Mouse (Mus musculus): ENCODE measurements around the gene Cpxm2. TPM values are rescaled to one million over a fixed set of nuclear protein-coding genes. Genes with fewer than 3 reads are reported as not detected.

Gene Cpxm2
- polyA plus RNA-seq, 1 experiment from 2014 or later, result 0.79 TPM

DNA sequence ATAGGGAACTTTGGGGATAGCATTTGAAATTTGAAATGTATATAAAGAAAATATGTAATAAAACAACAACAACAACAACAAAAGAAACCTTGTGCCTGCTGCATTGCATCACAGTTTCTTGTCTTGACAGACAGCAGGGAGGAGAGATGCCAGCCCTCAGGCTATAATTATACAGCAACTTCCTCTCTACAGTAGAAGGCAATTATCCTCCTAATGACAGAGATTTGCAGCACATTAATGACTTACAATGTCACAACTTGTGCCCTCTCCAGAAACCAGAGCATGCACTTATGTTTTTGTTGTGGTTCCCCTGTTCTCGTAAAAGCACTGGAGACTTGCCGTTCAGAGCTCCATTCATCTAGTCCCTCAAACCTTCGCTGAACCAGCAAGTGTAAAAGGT, 44.2 kb downstream of the Cpxm2 start:
- 76% methylated on average over 3 of the region's 3 CpGs for WGBS
- Histone ChIP-seq H3K9ac (replicated peaks; ENCODE audit: low read depth, low read length) (no peak overlapping the region), H3K4me2 (ENCODE audit: low read depth, low read length) (no peak overlapping the region), H3K27me3 (ENCODE audit: control insufficient read depth, insufficient read depth, low read length) (no peaks in the 10 kb centered on the region), H3K9me3 (ENCODE audit: control insufficient read depth, low read length) (no peaks in the 10 kb centered on the region), H3K4me3 (ENCODE audit: low read depth, low read length) (no peak overlapping the region), H3K36me3 (ENCODE audit: control insufficient read depth, insufficient read depth, low read length) (no peaks in the 10 kb centered on the region), H3K4me1 (ENCODE audit: control insufficient read depth, insufficient read depth, low read length) (no peaks in the 10 kb centered on the region; the same call in 1 of the 2 replicates), H3K27ac (ENCODE audit: low read depth, low read length) (no peak overlapping the region)
- ATAC-seq (ENCODE audit: low read depth), result no peak

DNA sequence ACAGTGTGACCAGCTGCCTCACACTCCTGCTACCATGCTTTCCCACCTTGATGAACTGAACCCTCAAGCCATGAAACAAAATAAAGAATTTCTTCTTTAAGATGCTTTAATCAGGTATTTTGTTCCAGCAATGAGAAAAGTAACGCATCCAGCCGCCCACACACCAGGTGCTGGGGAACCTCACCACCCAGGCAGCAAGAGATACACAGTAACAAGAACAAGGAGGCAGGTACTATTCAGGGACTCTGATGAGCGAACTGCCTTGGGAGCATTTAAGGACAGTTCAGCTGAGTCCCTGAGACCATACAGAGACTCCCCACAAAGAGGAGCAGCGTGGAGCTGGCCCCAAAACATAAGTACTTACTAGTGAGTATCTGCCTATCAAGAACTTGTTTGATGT, 47.6 kb downstream of the Cpxm2 start:
- ATAC-seq (ENCODE audit: low read depth), result no peak
- no peak overlapping the region for H3K9ac ChIP-seq (replicated peaks; ENCODE audit: low read depth, low read length)
- 87% methylated on average over 4 of the region's 4 CpGs for WGBS
- H3K4me3 ChIP-seq (ENCODE audit: low read depth, low read length), result no peak overlapping the region
- H3K4me1 ChIP-seq (ENCODE audit: control insufficient read depth, insufficient read depth, low read length), result no peaks in the 10 kb centered on the region; the same call in 1 of the 2 replicates
- no peak overlapping the region for H3K4me2 ChIP-seq (ENCODE audit: low read depth, low read length)
- H3K27ac ChIP-seq (ENCODE audit: low read depth, low read length), result no peak overlapping the region
- no peaks in the 10 kb centered on the region for H3K36me3 ChIP-seq (ENCODE audit: control insufficient read depth, insufficient read depth, low read length)
- H3K27me3 ChIP-seq (ENCODE audit: control insufficient read depth, insufficient read depth, low read length), result no peaks in the 10 kb centered on the region
- no peaks in the 10 kb centered on the region for H3K9me3 ChIP-seq (ENCODE audit: control insufficient read depth, low read length)

DNA sequence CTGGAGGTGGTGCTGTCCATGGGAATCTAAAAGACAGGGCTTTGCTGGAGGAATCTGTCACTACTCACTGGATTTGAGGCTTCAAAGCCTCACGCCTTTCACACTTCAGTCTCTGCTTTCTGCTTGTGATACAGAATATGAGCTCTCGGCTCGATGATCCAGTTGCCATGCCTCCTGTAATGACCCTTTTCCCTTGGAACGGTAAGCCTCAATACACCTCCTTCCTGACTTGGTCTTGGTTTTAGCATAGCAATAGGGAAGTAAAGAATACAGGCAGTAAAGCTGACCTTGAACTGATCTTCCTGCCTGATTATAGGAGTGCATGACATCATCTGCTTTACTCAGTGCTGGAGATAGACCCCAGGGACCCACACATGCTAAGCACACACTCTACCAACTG, 49.2 kb downstream of the Cpxm2 start:
- H3K27ac ChIP-seq (ENCODE audit: low read depth, low read length), result no peak overlapping the region
- H3K9me3 ChIP-seq (ENCODE audit: control insufficient read depth, low read length), result no peaks in the 10 kb centered on the region
- H3K4me3 ChIP-seq (ENCODE audit: low read depth, low read length), result no peak overlapping the region
- no peak overlapping the region for H3K9ac ChIP-seq (replicated peaks; ENCODE audit: low read depth, low read length)
- WGBS, result 84% methylated on average over 4 of the region's 4 CpGs
- ATAC-seq (ENCODE audit: low read depth), result no peak
- H3K36me3 ChIP-seq (ENCODE audit: control insufficient read depth, insufficient read depth, low read length), result no peaks in the 10 kb centered on the region
- H3K27me3 ChIP-seq (ENCODE audit: control insufficient read depth, insufficient read depth, low read length), result no peaks in the 10 kb centered on the region
- no peak overlapping the region for H3K4me2 ChIP-seq (ENCODE audit: low read depth, low read length)
- no peaks in the 10 kb centered on the region for H3K4me1 ChIP-seq (ENCODE audit: control insufficient read depth, insufficient read depth, low read length)

DNA sequence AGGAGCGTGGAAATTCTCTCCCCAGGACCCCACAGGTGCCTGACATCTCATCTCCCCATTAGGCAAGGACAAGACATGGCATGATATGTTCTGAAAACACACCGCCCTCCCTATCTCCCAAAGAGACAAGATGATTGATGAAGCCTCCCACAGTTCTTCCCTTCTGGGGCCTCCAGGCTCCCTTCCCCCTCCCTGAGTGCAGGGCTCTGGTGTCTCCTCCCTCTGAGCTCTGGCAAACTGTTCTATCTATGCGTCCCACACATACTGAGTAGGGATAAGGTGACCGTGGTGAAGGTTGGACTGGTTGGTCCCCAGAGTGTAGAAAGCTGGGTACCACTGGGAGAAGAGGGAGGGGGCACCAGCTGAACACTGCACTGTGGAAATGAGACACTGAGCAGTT, 56.1 kb downstream of the Cpxm2 start:
- H3K27me3 ChIP-seq (ENCODE audit: control insufficient read depth, insufficient read depth, low read length), result no peaks in the 10 kb centered on the region
- 74% methylated on average over 4 of the region's 4 CpGs for WGBS
- no peak overlapping the region for H3K4me3 ChIP-seq (ENCODE audit: low read depth, low read length)
- H3K9me3 ChIP-seq (ENCODE audit: control insufficient read depth, low read length), result no peaks in the 10 kb centered on the region
- H3K4me2 ChIP-seq (ENCODE audit: low read depth, low read length), result no peak overlapping the region
- H3K4me1 ChIP-seq (ENCODE audit: control insufficient read depth, insufficient read depth, low read length), result no peaks in the 10 kb centered on the region
- H3K9ac ChIP-seq (replicated peaks; ENCODE audit: low read depth, low read length), result no peak overlapping the region
- no peaks in the 10 kb centered on the region for H3K36me3 ChIP-seq (ENCODE audit: control insufficient read depth, insufficient read depth, low read length)
- H3K27ac ChIP-seq (ENCODE audit: low read depth, low read length), result no peak overlapping the region
- ATAC-seq (ENCODE audit: low read depth), result no peak

DNA sequence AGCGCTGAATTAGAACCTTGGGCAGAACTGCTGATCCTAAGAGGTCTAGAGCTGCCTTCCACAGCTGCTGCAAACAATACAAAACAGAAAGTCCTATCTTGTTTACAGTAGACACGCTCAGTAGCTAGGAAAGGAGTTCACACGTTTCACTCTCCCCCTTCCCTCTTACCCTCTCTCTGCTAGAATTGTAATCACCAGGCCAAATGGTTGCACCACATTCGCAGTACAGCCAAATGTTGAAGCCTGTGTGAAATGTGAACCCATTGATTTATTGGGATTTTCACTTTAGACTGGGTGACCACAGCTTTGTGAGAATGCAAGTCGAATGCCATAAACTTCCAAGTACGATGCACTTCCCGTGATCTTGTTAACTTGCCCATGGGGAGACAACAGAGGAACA, 59.9 kb downstream of the Cpxm2 start:
- WGBS, result 77% methylated on average over 7 of the region's 7 CpGs
- H3K9me3 ChIP-seq (ENCODE audit: control insufficient read depth, low read length), result no peaks in the 10 kb centered on the region

DNA sequence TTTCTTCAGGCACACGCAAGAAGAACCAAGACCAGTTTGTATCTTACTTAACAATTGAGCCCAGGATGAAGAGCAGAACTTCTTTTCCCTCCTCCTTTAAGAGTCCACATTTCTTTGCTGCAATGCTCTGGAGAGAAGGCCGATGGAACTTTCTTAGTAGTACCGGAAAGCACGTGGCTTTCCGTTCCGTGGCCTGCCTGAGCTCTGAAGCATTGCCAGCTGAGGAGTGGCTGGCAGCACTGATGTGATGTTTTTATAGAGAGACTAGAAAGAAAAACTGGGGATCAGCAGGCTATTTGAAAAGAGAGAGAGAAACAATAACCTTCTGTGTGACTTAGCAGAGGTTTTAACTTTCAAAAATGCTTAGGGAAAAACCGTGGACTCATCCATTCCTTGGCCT, 63.0 kb downstream of the Cpxm2 start:
- no peak for ATAC-seq (ENCODE audit: low read depth)
- Histone ChIP-seq H3K4me2 (ENCODE audit: low read depth, low read length) (no peak overlapping the region), H3K27me3 (ENCODE audit: control insufficient read depth, insufficient read depth, low read length) (no peaks in the 10 kb centered on the region), H3K27ac (ENCODE audit: low read depth, low read length) (no peak overlapping the region), H3K4me3 (ENCODE audit: low read depth, low read length) (no peak overlapping the region), H3K36me3 (ENCODE audit: control insufficient read depth, insufficient read depth, low read length) (no peaks in the 10 kb centered on the region), H3K9me3 (ENCODE audit: control insufficient read depth, low read length) (no peaks in the 10 kb centered on the region), H3K9ac (replicated peaks; ENCODE audit: low read depth, low read length) (no peak overlapping the region), H3K4me1 (ENCODE audit: control insufficient read depth, insufficient read depth, low read length) (no peaks in the 10 kb centered on the region)
- 82% methylated on average over 7 of the region's 7 CpGs for WGBS

More for the DNA sequence above, 59.9 kb downstream of the Cpxm2 start:
- Histone ChIP-seq H3K27me3 (ENCODE audit: control insufficient read depth, insufficient read depth, low read length) (no peaks in the 10 kb centered on the region), H3K4me3 (ENCODE audit: low read depth, low read length) (no peak overlapping the region), H3K36me3 (ENCODE audit: control insufficient read depth, insufficient read depth, low read length) (no peaks in the 10 kb centered on the region), H3K9ac (replicated peaks; ENCODE audit: low read depth, low read length) (no peak overlapping the region), H3K4me2 (ENCODE audit: low read depth, low read length) (no peak overlapping the region), H3K4me1 (ENCODE audit: control insufficient read depth, insufficient read depth, low read length) (no peaks in the 10 kb centered on the region), H3K27ac (ENCODE audit: low read depth, low read length) (no peak overlapping the region)
- no peak for ATAC-seq (ENCODE audit: low read depth)

DNA sequence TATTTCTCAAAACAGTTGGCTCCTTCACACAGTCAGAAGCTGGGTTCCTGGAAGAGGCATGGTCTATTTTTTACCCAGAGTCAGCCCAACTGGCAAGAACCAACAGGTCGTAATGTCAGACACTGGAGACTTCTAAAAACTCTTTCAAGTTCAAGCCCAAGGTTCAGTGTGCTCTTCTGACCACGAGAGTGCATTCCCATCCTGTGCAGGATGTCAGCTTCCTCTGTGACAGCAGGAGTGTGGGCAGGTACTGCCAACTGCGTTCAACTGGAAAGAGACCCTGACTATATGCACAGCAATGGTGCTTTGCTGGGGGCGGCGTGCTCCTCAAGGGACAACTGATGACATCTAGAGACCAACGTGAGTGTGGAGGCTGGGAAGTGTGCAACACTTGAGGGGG, 65.9 kb downstream of the Cpxm2 start:
- no peak overlapping the region for H3K9ac ChIP-seq (replicated peaks; ENCODE audit: low read depth, low read length)
- no peaks in the 10 kb centered on the region for H3K9me3 ChIP-seq (ENCODE audit: control insufficient read depth, low read length)
- H3K4me1 ChIP-seq (ENCODE audit: control insufficient read depth, insufficient read depth, low read length), result no peaks in the 10 kb centered on the region
- H3K4me2 ChIP-seq (ENCODE audit: low read depth, low read length), result no peak overlapping the region
- H3K27ac ChIP-seq (ENCODE audit: low read depth, low read length), result no peak overlapping the region
- no peak overlapping the region for H3K4me3 ChIP-seq (ENCODE audit: low read depth, low read length)
- 84% methylated on average over 6 of the region's 6 CpGs for WGBS
- ATAC-seq (ENCODE audit: low read depth), result no peak
- H3K27me3 ChIP-seq (ENCODE audit: control insufficient read depth, insufficient read depth, low read length), result no peaks in the 10 kb centered on the region
- no peaks in the 10 kb centered on the region for H3K36me3 ChIP-seq (ENCODE audit: control insufficient read depth, insufficient read depth, low read length)

DNA sequence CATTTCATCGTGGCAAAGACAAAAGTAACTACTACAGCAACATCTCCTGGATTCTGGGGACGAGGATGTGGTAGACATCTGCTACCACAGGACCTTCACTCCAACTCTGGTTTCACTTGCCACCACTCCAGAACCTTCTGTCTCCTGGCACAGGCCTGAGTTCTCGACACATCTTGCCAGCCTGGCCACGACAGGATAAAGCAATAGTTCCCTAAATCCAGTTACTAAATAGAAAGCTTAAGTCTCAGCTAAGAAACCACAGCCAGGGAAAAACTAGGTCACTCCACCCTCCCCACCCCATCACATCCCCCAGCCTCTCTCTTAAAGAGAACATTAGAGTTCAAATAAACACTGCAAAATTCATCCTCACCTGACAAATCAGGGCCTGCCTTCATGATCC, 66.4 kb downstream of the Cpxm2 start:
- Histone ChIP-seq H3K9ac (replicated peaks; ENCODE audit: low read depth, low read length) (no peak overlapping the region), H3K4me2 (ENCODE audit: low read depth, low read length) (no peak overlapping the region), H3K27ac (ENCODE audit: low read depth, low read length) (no peak overlapping the region), H3K4me3 (ENCODE audit: low read depth, low read length) (no peak overlapping the region), H3K4me1 (ENCODE audit: control insufficient read depth, insufficient read depth, low read length) (no peaks in the 10 kb centered on the region), H3K9me3 (ENCODE audit: control insufficient read depth, low read length) (no peaks in the 10 kb centered on the region), H3K36me3 (ENCODE audit: control insufficient read depth, insufficient read depth, low read length) (no peaks in the 10 kb centered on the region), H3K27me3 (ENCODE audit: control insufficient read depth, insufficient read depth, low read length) (no peaks in the 10 kb centered on the region)
- 88% methylated on average over 4 of the region's 4 CpGs for WGBS
- ATAC-seq (ENCODE audit: low read depth), result no peak

DNA sequence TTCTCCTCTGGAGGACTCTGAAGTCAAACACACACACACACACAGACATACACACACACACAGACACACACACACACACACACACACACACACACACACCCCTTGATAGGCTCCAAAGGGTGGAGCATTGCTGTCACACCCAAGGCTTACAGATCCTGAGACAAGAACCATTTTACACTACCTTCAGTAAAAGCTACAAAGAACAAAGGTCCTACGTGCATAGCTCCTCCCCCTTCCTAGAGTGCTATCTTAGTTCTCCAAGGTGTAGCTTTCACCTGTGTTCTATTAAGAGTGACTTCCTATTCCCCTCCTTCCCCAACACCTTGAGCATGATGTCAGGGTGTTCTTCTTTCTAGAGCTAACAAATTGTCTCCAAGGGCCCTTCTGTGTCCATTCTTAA, 78.7 kb downstream of the Cpxm2 start:
- 77% methylated on average over 1 of the region's 1 CpGs for WGBS

DNA sequence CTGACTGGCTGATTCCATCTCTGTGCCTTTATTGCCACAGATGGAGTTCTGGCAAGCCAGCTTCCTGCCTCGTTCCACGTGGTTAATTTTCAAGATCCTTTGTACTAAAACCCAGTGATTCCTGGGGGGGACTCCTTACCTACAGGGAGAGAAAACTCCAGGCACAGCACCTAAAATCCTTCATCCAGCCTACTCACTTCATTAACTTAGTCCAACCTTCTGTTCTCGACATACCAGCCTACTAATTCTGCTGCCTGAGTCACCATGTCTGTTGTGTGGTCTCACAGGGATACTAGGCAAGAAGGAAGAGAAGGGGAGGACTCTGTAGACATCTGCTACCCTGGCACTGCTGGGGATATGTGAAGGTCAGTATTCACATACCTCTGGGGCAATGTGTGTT, 80.0 kb downstream of the Cpxm2 start:
- 73% methylated on average over 3 of the region's 3 CpGs for WGBS
- no peaks in the 10 kb centered on the region for H3K4me1 ChIP-seq (ENCODE audit: control insufficient read depth, insufficient read depth, low read length)
- H3K4me3 ChIP-seq (ENCODE audit: low read depth, low read length), result no peak overlapping the region
- no peaks in the 10 kb centered on the region for H3K9me3 ChIP-seq (ENCODE audit: control insufficient read depth, low read length)
- no peak overlapping the region for H3K9ac ChIP-seq (replicated peaks; ENCODE audit: low read depth, low read length)
- no peak for ATAC-seq (ENCODE audit: low read depth)
- no peaks in the 10 kb centered on the region for H3K36me3 ChIP-seq (ENCODE audit: control insufficient read depth, insufficient read depth, low read length)
- H3K27ac ChIP-seq (ENCODE audit: low read depth, low read length), result no peak overlapping the region
- H3K27me3 ChIP-seq (ENCODE audit: control insufficient read depth, insufficient read depth, low read length), result no peaks in the 10 kb centered on the region
- H3K4me2 ChIP-seq (ENCODE audit: low read depth, low read length), result no peak overlapping the region

More for the DNA sequence above, 78.7 kb downstream of the Cpxm2 start:
- Histone ChIP-seq H3K4me2 (ENCODE audit: low read depth, low read length) (no peak overlapping the region), H3K27me3 (ENCODE audit: control insufficient read depth, insufficient read depth, low read length) (no peaks in the 10 kb centered on the region), H3K4me1 (ENCODE audit: control insufficient read depth, insufficient read depth, low read length) (no peaks in the 10 kb centered on the region), H3K36me3 (ENCODE audit: control insufficient read depth, insufficient read depth, low read length) (no peaks in the 10 kb centered on the region), H3K27ac (ENCODE audit: low read depth, low read length) (no peak overlapping the region), H3K9me3 (ENCODE audit: control insufficient read depth, low read length) (no peaks in the 10 kb centered on the region), H3K9ac (replicated peaks; ENCODE audit: low read depth, low read length) (no peak overlapping the region), H3K4me3 (ENCODE audit: low read depth, low read length) (no peak overlapping the region)
- ATAC-seq (ENCODE audit: low read depth), result no peak
